Mouse (Mus musculus): ENCODE results near the gene Sesn1.

DNA sequence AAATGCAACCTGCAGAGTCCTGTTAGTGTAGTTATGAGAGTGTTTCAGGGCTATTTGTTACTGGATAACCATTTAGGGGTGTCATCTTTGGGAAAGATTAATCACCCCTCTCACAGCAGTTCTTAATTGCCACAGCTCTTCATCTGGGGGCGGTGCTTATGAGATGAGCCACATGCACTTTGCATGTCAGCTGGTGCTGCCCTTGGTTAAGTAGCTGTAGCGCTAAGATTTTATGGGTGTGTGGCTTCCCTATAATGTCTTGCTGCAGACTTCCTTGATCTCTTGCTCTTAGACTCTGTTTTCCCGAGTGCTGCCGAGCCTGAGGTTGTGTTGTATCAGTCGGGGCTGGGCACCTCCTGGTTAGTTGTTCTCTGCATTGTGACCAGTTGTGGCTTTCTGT is 58.2 kb downstream of the Sesn1 start:
- TF ChIP-seq CTCF (IDR thresholded peaks at IDR 0.05; ENCODE audit: control insufficient read depth, insufficient read depth, insufficient replicate concordance, low read depth, low read length): no peak
- no peak for TF ChIP-seq POLR2A (IDR thresholded peaks at IDR 0.05; ENCODE audit: control insufficient read depth, low read depth, low read length)
